9 mouse cellular contexts compared by ENCODE assay signal in the genomic region with DNA sequence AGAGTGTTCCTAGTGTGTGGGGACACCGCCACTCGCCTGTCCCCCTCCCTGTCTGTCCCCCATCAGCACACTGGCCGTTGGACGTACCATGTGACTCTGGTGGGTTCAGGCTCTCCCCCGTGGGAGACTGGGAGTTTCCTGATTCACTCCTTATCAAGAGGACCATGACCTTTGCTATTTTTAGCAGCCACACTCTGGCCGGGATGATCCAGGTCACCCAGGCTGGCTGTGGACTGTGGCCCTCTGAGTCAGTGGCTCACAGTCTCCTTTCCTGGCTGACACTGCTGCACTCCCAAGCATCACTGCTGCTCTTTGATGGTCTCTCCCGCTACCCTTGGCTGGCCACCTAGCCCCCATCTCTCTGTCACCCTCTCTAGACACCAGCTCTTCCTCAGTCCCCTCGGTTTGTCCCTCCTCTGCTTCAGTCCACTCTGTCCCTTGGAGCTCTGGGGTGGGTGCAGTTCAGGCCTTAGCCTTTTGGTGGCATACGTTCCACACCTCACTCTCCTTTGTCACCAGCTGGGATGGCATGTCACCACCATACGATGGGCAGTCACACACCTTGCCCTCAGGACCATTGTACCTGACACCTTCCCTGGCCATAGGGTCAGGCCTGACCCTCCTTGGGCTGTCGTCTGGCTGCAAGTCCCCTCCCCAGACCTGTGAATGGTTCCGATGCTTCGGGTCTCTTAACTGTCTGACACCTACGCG.
A peak's percentile ranks its signal among the peaks of the same experiment; 100 is the strongest.
DNase-seq lines count a peak whose midpoint lies in the region; ATAC-seq and TF ChIP-seq lines count a peak whose summit lies in the region.
"Had no signal": no experiment of that assay in that cellular context is flagged by ENCODE, and none has a peak within 500 bp of the region (broad histone marks: within the 10 kb centered on the region; RNA-seq: fewer than 3 reads in every experiment).

No protein-coding gene starts in this region.

- no peaks in the 10 kb centered on the region for H3K36me3 ChIP-seq in forebrain, embryonic 11.5 days (ENCODE audit: control insufficient read depth, insufficient read depth, low read length)
- H3K36me3 ChIP-seq in hindbrain, embryonic 15.5 days = no peaks in the 10 kb centered on the region
- no peaks in the 10 kb centered on the region for H3K36me3 ChIP-seq in liver, embryonic 11.5 days (ENCODE audit: control insufficient read depth, insufficient read depth, low read length)
- H3K36me3 ChIP-seq in midbrain, postnatal 0 days (ENCODE audit: insufficient read depth, low read length) = no peaks in the 10 kb centered on the region
- H3K36me3 ChIP-seq: limb, embryonic 15.5 days had no signal

- DNase-seq in frontal cortex, postnatal 14 days (ENCODE audit: low spot score in 2 of 2) = no peak
- DNase-seq in adrenal gland, postnatal 10 days = peak; percentile 76
- peak; percentile 76 for DNase-seq in forebrain, embryonic 11.5 days (ENCODE audit: low spot score)
- DNase-seq in liver, embryonic 11.5 days (ENCODE audit: low spot score) = no peak
- DNase-seq in midbrain, postnatal 0 days (ENCODE audit: low spot score) = peak; percentile 48
- DNase-seq in urinary bladder, postnatal 4 days (ENCODE audit: low spot score in 2 of 2) = no peak

- H3K27me3 ChIP-seq in forebrain, embryonic 11.5 days (ENCODE audit: control insufficient read depth, insufficient read depth, low read length) = no peaks in the 10 kb centered on the region
- no peaks in the 10 kb centered on the region for H3K27me3 ChIP-seq in hindbrain, embryonic 15.5 days
- no peaks in the 10 kb centered on the region for H3K27me3 ChIP-seq in liver, embryonic 11.5 days (replicated peaks; ENCODE audit: control insufficient read depth, insufficient read depth, low read length)
- no peaks in the 10 kb centered on the region for H3K27me3 ChIP-seq in midbrain, postnatal 0 days (ENCODE audit: insufficient read depth, low read length)
- H3K27me3 ChIP-seq: limb, embryonic 15.5 days had no signal

- H3K4me1 ChIP-seq in forebrain, embryonic 11.5 days (replicated peaks; ENCODE audit: control insufficient read depth, insufficient read depth, low read length) = peaks cover 36% of the 10 kb centered on the region
- H3K4me1 ChIP-seq in hindbrain, embryonic 15.5 days (replicated peaks) = peaks cover 65% of the 10 kb centered on the region
- peaks cover 12% of the 10 kb centered on the region for H3K4me1 ChIP-seq in liver, embryonic 11.5 days (replicated peaks; ENCODE audit: control insufficient read depth, insufficient read depth, low read length)
- peaks cover 30% of the 10 kb centered on the region; the same call in 1 of the 2 replicates for H3K4me1 ChIP-seq in midbrain, postnatal 0 days (ENCODE audit: insufficient read depth, low read length)

- no peak overlapping the region for H3K4me2 ChIP-seq in forebrain, embryonic 11.5 days (ENCODE audit: low read depth, low read length, severe bottlenecking)
- H3K4me2 ChIP-seq in hindbrain, embryonic 15.5 days = no peak overlapping the region
- H3K4me2 ChIP-seq in liver, embryonic 11.5 days = no peak overlapping the region
- no peak overlapping the region for H3K4me2 ChIP-seq in midbrain, postnatal 0 days (ENCODE audit: low read depth, low read length, poor library complexity, severe bottlenecking)
- H3K4me2 ChIP-seq: limb, embryonic 15.5 days had no signal

- peak overlapping the region; percentile 37; the same call in 1 of the 2 replicates for H3K27ac ChIP-seq in forebrain, embryonic 11.5 days (ENCODE audit: low read depth, low read length)
- no peak overlapping the region; the same call in 1 of the 2 replicates for H3K27ac ChIP-seq in hindbrain, embryonic 15.5 days (replicated peaks)
- no peak overlapping the region for H3K27ac ChIP-seq in liver, embryonic 11.5 days (ENCODE audit: low read depth, low read length)
- peak overlapping the region; percentile 51; the same call in 1 of the 2 replicates for H3K27ac ChIP-seq in midbrain, postnatal 0 days (ENCODE audit: low read depth, low read length)
- H3K27ac ChIP-seq: limb, embryonic 15.5 days had no signal

- peak; percentile 86 for TF ChIP-seq CTCF in midbrain, postnatal 0 days (IDR thresholded peaks at IDR 0.05)

- ATAC-seq in frontal cortex, adult (ENCODE audit: low TSS enrichment) = peak; percentile 58
- peak; percentile 31; the same call in 1 of the 2 replicates for ATAC-seq in forebrain, embryonic 11.5 days (replicated peaks; ENCODE audit: low FRiP score)
- ATAC-seq in hindbrain, embryonic 15.5 days (ENCODE audit: low FRiP score, low read depth) = peak; percentile 2; the same call in 1 of the 2 replicates
- peak; percentile 42 for ATAC-seq in liver, embryonic 11.5 days (replicated peaks; ENCODE audit: low FRiP score)
- 0 out of 2 replicates have a peak, but pooled peaks have one; percentile 5 for ATAC-seq in midbrain, postnatal 0 days (ENCODE audit: low FRiP score)

- 59% methylated on average over 15 of the region's 15 CpGs for WGBS in forebrain, embryonic 11.5 days
- 52% methylated on average over 15 of the region's 15 CpGs for WGBS in hindbrain, embryonic 15.5 days
- 40% methylated on average over 15 of the region's 15 CpGs for whole genome bisulfite sequencing in liver, embryonic 11.5 days
- WGBS in midbrain, postnatal 0 days = 49% methylated on average over 15 of the region's 15 CpGs

- H3K9ac ChIP-seq in forebrain, embryonic 11.5 days (ENCODE audit: low read length) = no peak overlapping the region
- no peak overlapping the region for H3K9ac ChIP-seq in hindbrain, embryonic 15.5 days
- no peak overlapping the region for H3K9ac ChIP-seq in liver, embryonic 11.5 days (ENCODE audit: low read depth, low read length)
- H3K9ac ChIP-seq in midbrain, postnatal 0 days (replicated peaks; ENCODE audit: low read length, poor library complexity, severe bottlenecking) = peak overlapping the region; percentile 19; the same call in 1 of the 2 replicates
- H3K9ac ChIP-seq: limb, embryonic 15.5 days had no signal

- no peaks in the 10 kb centered on the region for H3K9me3 ChIP-seq in forebrain, embryonic 11.5 days (ENCODE audit: control insufficient read depth, low read length)
- H3K9me3 ChIP-seq in hindbrain, embryonic 15.5 days = no peaks in the 10 kb centered on the region
- H3K9me3 ChIP-seq in liver, embryonic 11.5 days (ENCODE audit: control insufficient read depth, low read length) = no peaks in the 10 kb centered on the region
- H3K9me3 ChIP-seq in midbrain, postnatal 0 days (ENCODE audit: low read length) = no peaks in the 10 kb centered on the region
- H3K9me3 ChIP-seq: limb, embryonic 15.5 days had no signal

- no peak overlapping the region for H3K4me3 ChIP-seq in forebrain, embryonic 11.5 days (ENCODE audit: low read depth, low read length)
- no peak overlapping the region for H3K4me3 ChIP-seq in hindbrain, embryonic 15.5 days
- no peak overlapping the region for H3K4me3 ChIP-seq in liver, embryonic 11.5 days (ENCODE audit: low read depth, low read length)
- no peak overlapping the region for H3K4me3 ChIP-seq in midbrain, postnatal 0 days (ENCODE audit: low read depth, low read length)
- H3K4me3 ChIP-seq: limb, embryonic 15.5 days had no signal

Comparison
In these comparisons a context has a peak if more than half of its experiments do, and no peak if none do; other contexts are left out.
1. ATAC-seq: peak in every context shown above with its lines; median percentile 58 in frontal cortex, adult; 42 in liver, embryonic 11.5 days; 31 in forebrain, embryonic 11.5 days; 5 in midbrain, postnatal 0 days; 2 in hindbrain, embryonic 15.5 days.
2. DNase-seq: peak in adrenal gland, postnatal 10 days (single experiment), forebrain, embryonic 11.5 days (single experiment) and midbrain, postnatal 0 days (single experiment); none in frontal cortex, postnatal 14 days (0 of 2), liver, embryonic 11.5 days (single experiment) and urinary bladder, postnatal 4 days (0 of 2).
3. H3K27ac ChIP-seq: peak in forebrain, embryonic 11.5 days (single experiment) and midbrain, postnatal 0 days (single experiment); none in hindbrain, embryonic 15.5 days (single experiment) and liver, embryonic 11.5 days (single experiment).